Mouse (Mus musculus) layer of hippocampus, adult 8-10 months (tissue): Measurements from ENCODE around the gene Olfr1076. TPM values are rescaled to one million over a fixed set of nuclear protein-coding genes. Genes with fewer than 3 reads are reported as not detected.
"Not testable (repeated sequence)": the region's sequence is repeated elsewhere in the genome, so short reads cannot be mapped to it uniquely, and the experiment has no call there.

Experiments used
- DNase-seq, 2 experiments: peaks; one replicate each; pipeline ENCODE4 v3.0.0; 2022; ENCODE audit warnings: low spot score in 2 of 2
- total RNA-seq, 4 experiments: library from RNA; stranded (reverse); gene quantifications; 2 replicates each; pipeline ENCODE4 v1.2.4; 2022

Gene Olfr1076
- not detected for total RNA-seq

DNA sequence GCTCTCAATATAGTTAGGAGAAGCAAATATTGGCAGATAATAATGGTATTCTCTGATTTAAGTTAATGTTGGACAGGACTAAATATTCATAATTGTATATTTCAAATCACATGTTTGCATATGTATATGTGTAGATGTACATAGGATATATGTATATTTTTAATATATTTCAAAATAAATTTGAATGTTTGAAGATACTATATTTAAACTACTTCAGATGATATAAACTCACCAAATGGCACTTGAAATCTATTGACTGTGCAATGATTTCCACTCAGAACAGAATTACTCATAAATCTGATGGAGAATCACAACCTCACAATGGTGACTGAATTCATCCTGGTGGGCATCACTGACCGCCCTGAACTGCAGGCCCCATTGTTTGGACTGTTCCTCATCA lies at the start of gene Olfr1076:
Gene Olfr1076 (plus strand): TSS at position 301 of the 400 bp plus-strand sequence.
- no peak for DNase-seq

DNA sequence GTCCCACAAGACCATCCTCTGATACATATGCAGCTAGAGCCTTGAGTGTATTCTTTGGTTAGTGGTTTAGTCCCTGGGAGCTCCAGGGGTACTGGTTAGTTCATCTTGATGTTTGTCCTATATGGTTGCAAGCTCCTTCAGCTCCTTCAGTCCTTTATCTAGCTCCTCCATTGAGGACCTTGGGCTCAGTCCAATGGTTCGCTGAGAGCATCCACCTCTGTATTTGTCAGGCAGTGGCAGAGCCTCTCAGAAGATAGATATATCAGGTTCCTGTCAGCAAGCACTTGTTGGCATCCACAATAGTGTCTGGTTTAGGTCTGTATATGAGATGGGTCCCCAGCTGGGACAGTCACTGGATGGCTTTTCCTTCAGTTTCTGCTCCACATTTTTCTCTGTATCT lies 47.8 kb upstream of the Olfr1076 start:
- no peak for DNase-seq

DNA sequence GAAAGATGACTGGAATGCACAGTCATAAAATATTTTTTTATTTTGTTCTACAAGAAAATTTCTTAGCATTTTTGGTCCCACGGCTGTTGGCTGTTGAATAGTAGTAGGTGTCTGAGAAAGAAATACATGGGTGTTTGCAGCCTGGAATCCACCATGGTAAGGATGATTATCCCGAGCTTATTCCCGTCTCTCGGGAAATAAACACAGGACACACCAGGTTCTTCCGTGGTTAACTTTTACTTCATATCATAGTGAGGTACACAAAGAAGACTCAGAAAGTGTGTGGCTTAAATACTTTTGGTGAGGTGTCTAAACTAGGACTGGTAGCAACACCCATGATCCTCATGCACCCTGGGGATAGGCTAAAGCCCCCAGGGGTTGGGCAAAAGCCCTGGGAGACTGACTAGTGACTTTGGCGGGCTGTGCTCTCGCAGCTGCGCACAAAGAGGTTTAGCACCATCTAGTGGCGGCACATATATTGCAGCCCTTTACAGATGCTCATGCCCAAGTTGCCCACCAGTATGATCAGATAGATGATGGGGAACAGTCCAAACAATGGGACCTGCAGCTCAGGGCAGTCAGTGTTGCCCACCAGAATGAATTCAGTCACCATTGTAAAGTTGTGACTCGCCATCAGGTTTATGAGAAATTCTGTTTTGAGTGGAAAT lies 43.7 kb upstream of the Olfr1076 start:
- peak; percentile 13 to 59 for DNase-seq

GRCm38 (mm10) chr2:86487286-86487685 lies 21.0 kb upstream of the Olfr1076 start, which contains the start of gene Olfr228:
TSS of gene Olfr228 (minus strand) at chr2:86487386.
- no peak for DNase-seq

DNA sequence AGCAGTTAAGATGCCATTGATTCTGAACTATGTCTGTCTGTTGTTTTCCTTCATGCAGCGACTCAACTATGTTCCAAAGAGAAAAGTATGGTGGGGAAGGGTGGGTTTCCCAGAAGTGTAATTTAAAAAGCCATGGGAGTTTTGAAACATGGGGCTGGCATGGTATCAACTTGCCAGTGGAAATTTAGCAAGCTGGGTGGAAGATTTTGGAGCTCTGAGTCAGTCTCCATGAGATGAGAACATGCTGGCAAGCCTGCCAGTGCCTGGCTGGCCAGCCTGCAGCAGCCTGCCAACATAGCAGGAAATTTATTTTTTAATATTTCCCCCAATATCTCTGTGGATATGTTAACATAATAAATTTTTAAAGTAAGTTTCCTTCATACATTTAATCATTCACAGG lies 22.7 kb downstream of the Olfr1076 start:
- DNase-seq, result peak; percentile 9 to 38

DNA sequence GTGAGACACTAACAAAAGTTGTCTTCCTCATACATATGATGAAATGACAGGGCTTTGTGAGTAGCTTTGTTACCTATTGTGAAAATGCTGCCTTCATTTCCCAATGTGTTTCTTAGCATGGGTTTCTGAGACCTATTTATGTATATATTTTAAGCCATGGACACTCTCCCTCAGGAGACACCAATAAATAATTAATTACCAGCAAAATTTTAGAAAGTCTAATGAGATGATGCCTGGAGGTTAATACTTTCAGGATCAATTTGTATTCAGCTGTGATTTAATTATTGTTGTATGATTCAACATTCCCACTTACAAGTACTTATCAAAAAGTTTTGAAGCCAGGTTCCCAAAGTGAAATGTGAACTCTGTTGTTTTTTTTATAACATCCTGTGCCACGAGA lies 34.1 kb downstream of the Olfr1076 start, which contains the start of gene Olfr1079:
Gene Olfr1079 (minus strand): TSS at position 101 of the 400 bp plus-strand sequence.
- no peak for DNase-seq

DNA sequence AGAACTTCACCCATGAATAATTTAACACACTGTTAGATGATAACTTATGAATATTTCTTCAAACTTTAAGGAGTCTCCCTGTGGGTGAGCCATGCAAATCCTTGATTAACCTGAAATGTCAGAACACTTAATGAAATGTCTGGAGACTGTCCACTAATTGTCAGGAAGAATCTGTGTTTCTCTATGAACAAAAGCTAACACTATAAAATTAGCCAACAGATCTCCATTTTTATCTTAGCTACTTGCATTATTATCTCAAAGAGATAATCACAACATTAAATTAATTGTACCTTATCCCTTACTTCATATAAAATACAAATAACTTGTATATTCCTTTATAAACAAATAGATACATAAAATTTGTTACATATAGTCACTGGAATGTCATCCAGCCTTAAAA lies 49.9 kb downstream of the Olfr1076 start, which contains the start of gene Olfr1080:
Gene Olfr1080 (minus strand): TSS at position 101 of the 400 bp plus-strand sequence.
- not testable (repeated sequence) for DNase-seq

Other genes with a start within 250 kb of the Olfr1076 start
- not detected for gene Olfr1051, start 229.4 kb upstream of the Olfr1076 start, total RNA-seq
- not detected for gene Olfr1052, start 216.0 kb upstream of the Olfr1076 start, total RNA-seq
- not detected for gene Olfr1053, start 193.2 kb upstream of the Olfr1076 start, total RNA-seq
- not detected for gene Olfr1054, start 173.0 kb upstream of the Olfr1076 start, total RNA-seq
- not detected for gene Olfr1055, start 158.2 kb upstream of the Olfr1076 start, total RNA-seq
- gene Olfr1056, start 146.0 kb upstream of the Olfr1076 start, total RNA-seq, result not detected
- gene Olfr1057, start 130.1 kb upstream of the Olfr1076 start, total RNA-seq, result not detected
- gene Olfr1058, start 119.9 kb upstream of the Olfr1076 start, total RNA-seq, result not detected
- not detected for gene Olfr1061, start 94.4 kb upstream of the Olfr1076 start, total RNA-seq
- not detected for gene Olfr1062, start 81.7 kb upstream of the Olfr1076 start, total RNA-seq
- not detected for gene Olfr1065, start 57.9 kb upstream of the Olfr1076 start, total RNA-seq
- gene Olfr1066, start 52.2 kb upstream of the Olfr1076 start, total RNA-seq, result not detected
- not detected for gene Olfr228, start 21.1 kb upstream of the Olfr1076 start, total RNA-seq
- gene Olfr1079, start 34.0 kb downstream of the Olfr1076 start, total RNA-seq, result not detected
- not detected for gene Olfr1080, start 49.8 kb downstream of the Olfr1076 start, total RNA-seq
- gene Olfr1082, start 90.5 kb downstream of the Olfr1076 start, total RNA-seq, result not detected
- not detected for gene Olfr1084, start 131.3 kb downstream of the Olfr1076 start, total RNA-seq
- gene Olfr1085, start 153.6 kb downstream of the Olfr1076 start, total RNA-seq, result not detected
- not detected for gene Olfr1086, start 171.6 kb downstream of the Olfr1076 start, total RNA-seq
- gene Olfr1087, start 189.9 kb downstream of the Olfr1076 start, total RNA-seq, result not detected
- gene Olfr1089, start 225.2 kb downstream of the Olfr1076 start, total RNA-seq, result not detected